Mouse (Mus musculus) E14TG2a.4 (cell line): ENCODE measurements around the gene Lamc2.

ENCODE experiments used
- H3K27me3 ChIP-seq: 2 replicates; pipeline ENCODE4 v1.6.1; 2014; ENCODE audit warnings: low read length, control low read depth; ENCODE audit not compliant: insufficient read depth
- H3K36me3 ChIP-seq: 2 replicates; pipeline ENCODE4 v1.6.1; 2014; ENCODE audit warnings: low read length, control low read depth; ENCODE audit not compliant: insufficient read depth
- H3K4me1 ChIP-seq: replicated peaks from 2 replicates; pipeline ENCODE4 v1.6.1; 2014; ENCODE audit warnings: low read depth, low read length, control low read depth
- H3K4me3 ChIP-seq: replicated peaks from 2 replicates; pipeline ENCODE4 v1.5.1; 2014; ENCODE audit warnings: mild to moderate bottlenecking, low read length
- H3K9me3 ChIP-seq: 2 replicates; pipeline ENCODE4 v1.6.1; 2014; ENCODE audit warnings: low read length, control low read depth
- CTCF ChIP-seq: conservative IDR thresholded peaks from 2 replicates; pipeline ENCODE4 v1.5.1; 2014; ENCODE audit warnings: low read length
- NANOG ChIP-seq: IDR thresholded peaks from 2 replicates; pipeline ENCODE4 v1.6.1; 2014; ENCODE audit warnings: borderline replicate concordance, low read length, mixed read lengths
- POU5F1 ChIP-seq: IDR thresholded peaks from 2 replicates; pipeline ENCODE4 v1.6.1; 2014; ENCODE audit warnings: low read length, borderline replicate concordance

Gene Lamc2

GRCm38 (mm10) chr1:153216516-153216915 lies 30.3 kb upstream of the Lamc2 start:
- Histone ChIP-seq H3K9me3 (no peaks in the 10 kb centered on the region), H3K36me3 (peaks cover 24% of the 10 kb centered on the region), H3K4me3 (no peak overlapping the region), H3K4me1 (peaks cover 64% of the 10 kb centered on the region), H3K27me3 (no peaks in the 10 kb centered on the region)
- TF ChIP-seq CTCF (no peak), POU5F1 (no peak), NANOG (no peak)

DNA sequence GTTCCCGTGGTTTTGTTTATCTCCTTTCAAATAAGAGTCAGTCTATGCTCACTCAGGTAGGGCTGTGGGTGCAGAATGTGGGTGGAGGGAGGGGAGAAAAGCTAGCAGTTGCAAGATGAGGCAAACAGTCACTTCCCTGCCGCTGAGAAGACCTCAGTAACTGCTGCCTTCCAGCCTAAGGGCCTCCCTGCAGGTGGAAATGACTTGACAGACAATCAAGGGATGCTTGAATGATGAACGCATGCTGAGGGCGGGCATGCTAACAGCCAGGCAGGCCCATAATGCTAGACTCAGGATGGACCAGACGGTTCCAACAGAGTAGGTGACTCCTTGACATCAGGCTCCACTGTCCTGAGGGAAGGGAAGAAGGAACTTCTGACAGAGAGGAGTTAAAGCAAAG lies 29.4 kb upstream of the Lamc2 start:
- no peaks in the 10 kb centered on the region for H3K9me3 ChIP-seq
- no peaks in the 10 kb centered on the region for H3K27me3 ChIP-seq
- peaks cover 16% of the 10 kb centered on the region for H3K36me3 ChIP-seq
- H3K4me1 ChIP-seq = peaks cover 70% of the 10 kb centered on the region
- TF ChIP-seq NANOG = no peak
- H3K4me3 ChIP-seq = no peak overlapping the region

- no peak overlapping the region for H3K4me3 ChIP-seq
- TF ChIP-seq POU5F1 = no peak
- no peak for TF ChIP-seq NANOG
- no peak for TF ChIP-seq CTCF
- no peaks in the 10 kb centered on the region for H3K27me3 ChIP-seq
- peaks cover 39% of the 10 kb centered on the region for H3K4me1 ChIP-seq
- no peaks in the 10 kb centered on the region for H3K36me3 ChIP-seq
- H3K9me3 ChIP-seq = no peaks in the 10 kb centered on the region
These were observed 24.7 kb upstream of the Lamc2 start for GRCm38 (mm10) chr1:153210992-153211391.

DNA sequence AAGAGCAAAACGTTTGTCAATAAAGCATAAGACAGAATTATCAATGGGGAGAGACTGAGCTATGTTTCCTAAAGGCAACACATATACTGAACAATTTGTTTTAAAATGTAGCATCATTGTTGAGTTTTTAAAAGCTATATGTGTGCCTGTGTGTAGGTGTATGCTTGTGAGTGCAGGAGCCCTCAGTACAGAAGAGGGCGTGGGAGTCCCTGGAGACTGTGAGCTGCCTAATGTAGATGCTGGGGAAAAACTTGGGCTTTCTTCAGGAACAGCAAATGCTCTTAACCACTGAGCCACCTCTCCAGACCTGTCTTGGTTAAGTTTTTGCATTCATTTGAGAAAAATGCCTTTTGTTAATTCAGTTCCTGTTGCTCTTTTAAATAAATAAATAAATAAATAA lies 24.0 kb upstream of the Lamc2 start:
- H3K4me3 ChIP-seq = no peak overlapping the region
- no peaks in the 10 kb centered on the region for H3K36me3 ChIP-seq
- H3K9me3 ChIP-seq = no peaks in the 10 kb centered on the region
- no peaks in the 10 kb centered on the region for H3K27me3 ChIP-seq
- TF ChIP-seq CTCF = no peak
- no peak for TF ChIP-seq POU5F1
- TF ChIP-seq NANOG = no peak
- H3K4me1 ChIP-seq = peaks cover 34% of the 10 kb centered on the region

DNA sequence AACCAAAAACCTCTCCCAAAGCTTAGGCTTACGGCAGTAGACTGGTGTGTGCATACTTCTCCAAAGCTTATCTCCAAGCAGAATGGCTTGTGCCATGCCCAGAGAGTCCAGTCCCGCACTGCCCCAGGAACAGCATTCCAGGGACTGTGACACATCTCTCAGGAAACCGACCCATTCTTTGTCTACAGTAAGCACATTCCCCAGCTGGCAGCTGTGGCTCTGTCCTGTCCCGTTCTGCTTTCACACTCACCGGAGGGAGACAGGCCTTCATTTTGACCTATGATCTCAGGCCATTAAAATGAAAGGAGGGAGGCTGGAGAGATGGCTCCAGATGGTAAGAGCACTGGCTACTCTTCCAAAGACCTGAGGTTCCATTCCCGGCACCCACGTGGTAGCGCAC lies 15.9 kb upstream of the Lamc2 start:
- H3K27me3 ChIP-seq = no peaks in the 10 kb centered on the region
- H3K4me3 ChIP-seq = no peak overlapping the region
- no peak for TF ChIP-seq NANOG
- TF ChIP-seq POU5F1 = no peak
- TF ChIP-seq CTCF = no peak
- H3K36me3 ChIP-seq = no peaks in the 10 kb centered on the region
- peaks cover 23% of the 10 kb centered on the region for H3K4me1 ChIP-seq
- H3K9me3 ChIP-seq = no peaks in the 10 kb centered on the region

DNA sequence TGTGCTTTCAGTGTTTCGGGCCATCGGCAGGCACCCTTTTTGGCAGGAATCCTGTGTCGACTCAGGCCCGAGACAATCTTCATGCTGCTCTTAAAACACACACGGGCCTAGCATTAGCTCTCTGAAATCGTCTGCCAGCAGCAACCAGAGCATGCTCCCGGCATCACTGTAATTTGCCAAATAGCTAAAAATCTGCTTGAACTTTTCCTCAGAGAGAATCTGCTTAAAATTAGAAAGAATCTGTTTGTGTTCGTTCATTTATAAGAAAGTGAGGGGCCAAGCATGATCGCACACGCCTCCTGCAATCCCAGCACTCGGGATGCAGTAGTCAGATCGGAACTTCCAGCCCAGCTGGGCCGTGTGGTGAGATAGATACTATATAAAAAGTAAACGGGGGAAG lies 15.2 kb upstream of the Lamc2 start:
- TF ChIP-seq CTCF (no peak), POU5F1 (no peak), NANOG (no peak)
- H3K27me3 ChIP-seq = no peaks in the 10 kb centered on the region
- H3K4me1 ChIP-seq = peaks cover 19% of the 10 kb centered on the region
- no peak overlapping the region for H3K4me3 ChIP-seq
- H3K36me3 ChIP-seq = no peaks in the 10 kb centered on the region
- no peaks in the 10 kb centered on the region for H3K9me3 ChIP-seq

DNA sequence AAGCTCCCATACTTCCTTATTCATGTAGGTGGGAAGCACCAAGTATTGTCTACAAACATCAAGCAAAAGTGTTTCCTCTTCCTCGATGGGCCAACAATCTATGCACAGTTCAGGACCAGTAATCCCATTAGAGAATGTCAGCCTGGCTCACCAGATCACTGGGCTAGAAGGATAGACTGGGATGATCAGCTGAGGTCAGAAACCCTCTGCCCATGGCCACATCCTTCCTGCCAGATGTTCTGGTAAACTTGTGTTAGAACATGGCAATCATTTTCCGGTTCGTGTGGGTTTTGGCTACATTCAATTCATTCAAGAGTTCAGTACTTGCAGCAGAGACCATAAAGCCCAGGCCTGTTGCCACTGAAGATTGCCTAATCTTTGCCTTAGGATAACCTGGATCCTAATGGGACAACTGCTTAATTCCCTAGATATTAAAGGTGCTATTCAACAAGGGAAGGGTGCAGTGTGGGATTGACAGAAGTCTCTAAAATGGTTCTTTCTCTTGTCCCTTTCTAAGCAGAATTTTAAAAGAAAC lies 11.1 kb upstream of the Lamc2 start:
- Histone ChIP-seq H3K36me3 (no peaks in the 10 kb centered on the region), H3K4me1 (peaks cover 29% of the 10 kb centered on the region), H3K4me3 (no peak overlapping the region), H3K27me3 (peaks cover 5% of the 10 kb centered on the region; the same call in 1 of the 2 replicates), H3K9me3 (no peaks in the 10 kb centered on the region)
- TF ChIP-seq POU5F1 (no peak), CTCF (no peak), NANOG (no peak)

- Histone ChIP-seq H3K4me3 (no peak overlapping the region), H3K9me3 (no peaks in the 10 kb centered on the region), H3K4me1 (peaks cover 29% of the 10 kb centered on the region), H3K27me3 (peaks cover 16% of the 10 kb centered on the region), H3K36me3 (no peaks in the 10 kb centered on the region)
- TF ChIP-seq POU5F1 (no peak), NANOG (no peak), CTCF (no peak)
These were observed 6.7 kb upstream of the Lamc2 start for GRCm38 (mm10) chr1:153192945-153193344.

DNA sequence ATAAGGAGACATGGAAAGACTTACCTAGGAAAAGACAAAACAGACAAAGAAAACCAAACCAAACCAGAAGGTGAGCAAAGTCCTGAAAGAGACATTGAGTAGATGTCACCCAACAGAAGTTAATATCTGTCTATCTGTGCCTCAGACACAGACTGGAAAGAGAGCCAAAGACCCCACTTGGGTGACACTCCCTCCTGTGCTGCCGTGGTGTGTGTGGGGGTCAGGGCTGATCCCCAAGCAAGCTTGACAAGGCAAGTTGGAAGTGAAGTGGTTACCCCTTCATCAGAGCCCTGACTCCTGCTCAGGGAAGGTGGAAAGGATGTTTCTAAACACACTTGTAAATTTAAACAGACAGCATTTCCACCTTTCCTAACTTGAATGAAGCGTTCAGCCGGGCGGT lies 6.1 kb upstream of the Lamc2 start:
- H3K36me3 ChIP-seq = no peaks in the 10 kb centered on the region
- H3K4me1 ChIP-seq = peaks cover 27% of the 10 kb centered on the region
- TF ChIP-seq POU5F1 (no peak), CTCF (no peak), NANOG (no peak)
- no peak overlapping the region for H3K4me3 ChIP-seq
- H3K9me3 ChIP-seq = no peaks in the 10 kb centered on the region
- peaks cover 17% of the 10 kb centered on the region for H3K27me3 ChIP-seq

DNA sequence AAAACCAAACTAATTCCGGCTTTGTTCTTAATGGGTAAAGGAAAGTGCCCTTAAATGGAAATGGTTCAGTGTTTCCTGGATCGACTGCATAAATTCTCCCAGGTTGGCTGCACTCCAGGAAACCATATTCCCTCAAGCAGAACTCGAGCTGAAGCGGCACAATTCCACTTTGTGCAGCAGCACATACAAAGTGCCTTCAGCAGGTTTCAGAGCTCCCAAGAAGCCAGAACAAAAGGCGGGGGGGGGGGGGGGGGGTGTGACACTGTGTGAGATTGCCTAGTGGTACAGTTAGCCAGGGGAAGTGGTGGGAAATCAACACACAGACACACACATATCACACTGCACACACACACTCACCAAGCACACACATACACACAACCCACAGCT lies 5.7 kb upstream of the Lamc2 start:
- peaks cover 29% of the 10 kb centered on the region for H3K4me1 ChIP-seq
- TF ChIP-seq CTCF (no peak), POU5F1 (no peak), NANOG (no peak)
- H3K27me3 ChIP-seq = peaks cover 19% of the 10 kb centered on the region
- no peaks in the 10 kb centered on the region for H3K36me3 ChIP-seq
- no peaks in the 10 kb centered on the region for H3K9me3 ChIP-seq
- no peak overlapping the region for H3K4me3 ChIP-seq
